Mouse (Mus musculus) gastrocnemius, postnatal 25 days (tissue): ENCODE measurements around the gene Snrpb. TPM values are rescaled to one million over a fixed set of nuclear protein-coding genes. Genes with fewer than 3 reads are reported as not detected.

Source experiments
- DNase-seq: peaks from one replicate; pipeline ENCODE4 v3.0.0; 2022
- long read RNA-seq, 2 experiments: library from polyadenylated mRNA; stranded (forward); transcript quantifications; one replicate each; pipeline ENCODE4 v2.0.0; 2021
- total RNA-seq, 2 experiments: library from RNA; stranded (reverse); gene quantifications; 1 replicate in 1 of 2; 2 replicates in 1 of 2; pipeline ENCODE4 v1.2.3; 2021

Gene Snrpb
- 100 to 1,000 TPM; 118 to 122 TPM for total RNA-seq
- long read RNA-seq, experiment 1, transcript Snrpb-201 (7 exons, 1,161 nt) = major isoform, 249 of 264 reads
- long read RNA-seq, experiment 1, partial matches to known transcripts = 8 of 264 reads
- long read RNA-seq, experiment 1, other reads (novel, unspliced or antisense) = 6 of 264 reads
- long read RNA-seq, experiment 2, transcript Snrpb-201 (7 exons, 1,161 nt) = major isoform, 258 of 281 reads
- long read RNA-seq, experiment 2, partial matches to known transcripts = 8 of 281 reads
- long read RNA-seq, experiment 2, other reads (novel, unspliced or antisense) = 13 of 281 reads

GRCm38 (mm10) chr2:130178706-130179506, at the start of gene Snrpb:
Gene Snrpb (minus strand): TSS chr2:130179403.
- peak; percentile 84 for DNase-seq

GRCm38 (mm10) chr2:130211581-130211980, 32.4 kb upstream of the Snrpb start:
- no peak for DNase-seq

GRCm38 (mm10) chr2:130209636-130210035, 30.4 kb upstream of the Snrpb start:
- DNase-seq = no peak

DNA sequence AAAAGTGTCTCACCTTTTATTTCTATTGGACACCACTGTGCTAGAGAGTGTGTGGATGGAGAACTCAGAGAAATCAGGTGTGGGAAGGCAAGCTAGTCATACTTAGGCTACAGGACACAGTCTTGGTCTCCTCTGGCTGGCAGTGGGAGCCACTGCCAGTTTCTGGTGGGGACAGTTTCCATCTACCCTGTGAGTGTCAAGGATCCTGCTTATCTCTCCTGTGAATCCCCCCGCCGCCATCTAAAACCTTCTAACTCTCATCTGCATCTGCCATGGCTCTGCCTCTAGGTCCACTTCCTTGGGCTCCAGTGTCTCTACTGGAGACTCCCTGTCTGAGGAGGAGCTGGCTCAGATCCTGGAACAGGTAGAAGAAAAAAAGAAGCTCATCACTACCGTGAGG, 28.8 kb upstream of the Snrpb start:
- DNase-seq = no peak

DNA sequence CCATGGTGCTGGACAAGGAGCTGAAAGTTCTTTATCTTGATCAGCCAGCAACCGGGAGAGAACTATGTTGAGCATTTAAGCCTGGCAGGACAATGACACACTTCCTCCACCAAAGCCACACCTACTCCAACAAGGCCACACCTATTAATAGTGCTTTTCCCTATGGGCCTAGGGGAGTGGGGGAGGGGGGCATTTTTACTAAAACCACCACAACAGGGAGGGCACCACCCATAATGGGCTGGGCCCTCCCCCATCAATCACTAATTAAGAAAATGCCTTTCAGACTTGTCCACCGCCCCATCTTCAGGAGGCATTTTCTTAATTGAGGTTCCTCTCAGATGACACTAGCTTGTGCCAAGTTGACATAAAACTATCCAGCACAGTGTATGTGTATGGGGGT, 28.2 kb upstream of the Snrpb start:
- no peak for DNase-seq

GRCm38 (mm10) chr2:130200961-130201360, 21.8 kb upstream of the Snrpb start:
- no peak for DNase-seq

DNA sequence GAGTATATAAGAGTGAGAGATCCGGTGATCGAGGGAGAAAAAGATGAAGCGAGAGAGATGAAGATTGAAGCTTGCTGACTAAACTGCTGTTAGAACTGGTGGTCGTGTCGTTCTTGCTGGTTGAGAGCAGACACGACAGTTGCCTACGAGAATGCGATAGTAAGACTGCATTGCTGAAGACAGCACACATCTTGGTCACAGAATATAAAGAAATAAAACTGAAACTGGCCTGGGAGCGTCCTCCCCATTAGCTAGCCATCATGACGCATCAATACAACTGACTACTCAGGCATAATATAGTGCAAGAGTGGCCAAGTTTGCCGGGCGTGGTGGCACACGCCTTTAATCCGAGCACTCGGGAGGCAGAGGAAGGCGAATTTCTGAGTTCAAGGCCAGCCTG, 15.7 kb upstream of the Snrpb start, which contains the start of gene Tmc2:
Gene Tmc2, plus strand, starts transcription at position 301 of the 400 bp plus-strand sequence.
- no peak for DNase-seq

GRCm38 (mm10) chr2:130188391-130188790, 9.2 kb upstream of the Snrpb start:
- DNase-seq = no peak

GRCm38 (mm10) chr2:130179507-130180019, 360 bp upstream of the Snrpb start:
- DNase-seq = no peak

- peak; percentile 13 for DNase-seq
Measured at GRCm38 (mm10) chr2:130178381-130178705, 860 bp downstream of the Snrpb start.

DNA sequence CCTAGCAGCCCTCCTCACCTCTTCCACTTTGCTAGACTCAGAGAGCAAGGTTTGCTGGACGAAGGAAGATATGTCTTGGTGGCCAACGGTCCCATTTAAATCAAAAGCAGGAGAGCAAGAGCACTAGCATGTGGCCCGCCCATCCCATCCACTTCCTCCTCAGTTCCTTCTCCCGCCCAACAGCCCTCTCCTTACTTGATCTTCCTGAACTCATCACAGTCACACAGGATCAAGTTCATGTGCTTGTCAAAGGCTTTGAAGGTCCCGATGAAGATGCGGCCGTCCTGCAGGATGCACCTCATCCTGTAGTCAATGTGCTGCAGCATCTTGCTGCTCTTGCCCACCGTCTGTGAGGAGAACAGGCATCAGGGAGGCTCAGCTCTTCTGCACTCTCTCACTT, 2.4 kb downstream of the Snrpb start:
- DNase-seq = no peak

DNA sequence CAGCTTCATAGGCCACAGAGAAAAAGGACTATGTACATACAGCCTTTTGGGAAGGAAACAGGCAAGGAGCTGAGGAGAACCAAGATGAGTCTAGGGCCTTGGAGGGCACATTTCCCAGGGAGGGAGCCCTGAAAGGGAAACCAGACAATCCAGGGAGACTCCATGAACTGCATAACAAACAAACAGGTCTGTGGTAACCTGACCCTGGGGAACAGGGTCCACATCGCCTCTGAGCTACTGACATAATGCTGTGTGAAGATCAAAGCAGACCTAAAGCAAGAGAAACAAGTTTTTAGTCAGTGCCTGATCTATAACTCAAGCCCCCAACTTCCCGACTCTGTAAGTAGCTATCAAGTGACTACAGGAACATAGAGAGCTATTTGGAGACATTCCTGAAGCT, 7.5 kb downstream of the Snrpb start:
- no peak for DNase-seq

GRCm38 (mm10) chr2:130167861-130168260, 11.3 kb downstream of the Snrpb start:
- DNase-seq = no peak

- no peak for DNase-seq
Measured at GRCm38 (mm10) chr2:130166311-130167214, 12.6 kb downstream of the Snrpb start.

DNA sequence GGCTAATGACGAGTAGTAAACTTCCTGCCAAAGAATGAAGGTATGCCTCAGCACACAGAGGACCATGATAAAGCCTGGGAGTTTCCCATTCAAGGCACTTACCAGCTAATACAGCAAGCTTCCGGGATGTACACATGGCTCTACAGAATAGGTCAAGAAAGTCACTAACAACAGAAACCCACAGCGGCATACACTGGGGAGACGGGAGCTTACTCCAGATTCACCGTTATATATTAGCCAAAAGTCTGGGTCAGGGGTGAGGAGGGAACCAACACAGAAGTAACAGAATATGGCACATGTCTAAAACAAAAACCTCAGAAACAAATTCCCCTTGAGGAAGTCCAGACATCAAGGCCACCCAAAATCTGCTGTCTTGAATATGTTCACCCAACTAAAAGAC, 16.5 kb downstream of the Snrpb start:
- DNase-seq = no peak

- DNase-seq = no peak
Measured at GRCm38 (mm10) chr2:130158088-130158437, 21.1 kb downstream of the Snrpb start.

DNA sequence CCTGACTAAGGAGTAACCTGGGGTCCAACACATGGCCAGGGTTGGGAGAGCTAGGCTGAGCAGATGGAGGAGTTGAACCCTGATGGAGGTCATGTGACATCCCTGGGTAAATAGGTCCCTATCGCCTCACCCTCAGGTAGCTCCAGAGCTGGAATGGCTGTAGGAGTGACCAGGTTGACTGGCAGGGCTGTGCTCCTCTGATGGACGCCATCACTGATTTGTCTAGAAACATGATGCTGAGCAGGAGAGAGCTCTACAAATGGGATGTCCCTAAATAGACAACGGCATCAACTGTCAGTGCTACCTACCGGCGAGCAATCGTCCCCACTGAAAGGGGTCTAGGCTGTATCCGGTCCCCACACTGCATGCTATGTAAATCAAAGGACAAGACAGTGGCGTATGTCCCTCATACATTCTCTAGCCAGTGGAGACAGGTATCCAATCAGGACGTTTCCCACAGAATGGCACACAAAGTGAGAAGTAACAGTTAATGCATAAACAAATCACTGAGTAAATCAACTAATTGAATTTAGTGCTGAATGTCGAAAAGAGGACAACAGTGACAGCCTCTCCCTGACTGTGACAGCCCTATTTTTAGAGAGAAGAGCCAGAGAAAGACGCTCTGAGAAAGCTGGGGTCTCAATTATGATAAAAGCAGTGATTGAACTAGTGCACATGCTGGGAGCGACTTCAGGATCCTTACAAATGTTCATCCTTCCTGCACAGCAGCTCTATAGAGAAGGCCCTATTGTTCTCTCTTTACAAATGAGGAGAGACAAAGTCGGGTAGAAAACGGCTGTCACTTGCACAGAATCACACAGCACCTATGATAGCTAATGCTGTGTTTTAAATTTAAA, 21.7 kb downstream of the Snrpb start:
- DNase-seq = no peak

- DNase-seq = no peak
Measured at GRCm38 (mm10) chr2:130155851-130156250, 23.4 kb downstream of the Snrpb start.

DNA sequence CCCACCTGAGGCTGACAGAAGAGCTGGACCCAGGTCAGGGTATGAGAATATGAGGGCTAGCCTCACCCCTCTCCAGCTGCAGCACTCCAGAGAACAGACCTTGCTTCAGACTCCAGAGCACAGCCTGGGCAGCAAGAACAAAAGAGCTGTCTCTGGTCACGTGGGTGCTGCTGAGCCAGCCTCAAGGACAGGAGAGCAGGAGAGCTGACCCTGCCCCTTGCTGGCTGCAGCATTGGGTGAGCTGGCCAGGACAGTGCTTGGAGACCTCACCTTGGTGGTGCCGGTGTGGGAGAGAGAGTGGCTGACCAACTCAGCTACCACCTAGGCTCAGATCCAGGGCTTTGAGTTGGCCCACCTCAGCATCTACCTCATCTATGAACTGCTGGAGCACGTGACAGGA, 24.0 kb downstream of the Snrpb start:
- DNase-seq = no peak

- no peak for DNase-seq
Measured at GRCm38 (mm10) chr2:130146089-130146668, 33.0 kb downstream of the Snrpb start.

DNA sequence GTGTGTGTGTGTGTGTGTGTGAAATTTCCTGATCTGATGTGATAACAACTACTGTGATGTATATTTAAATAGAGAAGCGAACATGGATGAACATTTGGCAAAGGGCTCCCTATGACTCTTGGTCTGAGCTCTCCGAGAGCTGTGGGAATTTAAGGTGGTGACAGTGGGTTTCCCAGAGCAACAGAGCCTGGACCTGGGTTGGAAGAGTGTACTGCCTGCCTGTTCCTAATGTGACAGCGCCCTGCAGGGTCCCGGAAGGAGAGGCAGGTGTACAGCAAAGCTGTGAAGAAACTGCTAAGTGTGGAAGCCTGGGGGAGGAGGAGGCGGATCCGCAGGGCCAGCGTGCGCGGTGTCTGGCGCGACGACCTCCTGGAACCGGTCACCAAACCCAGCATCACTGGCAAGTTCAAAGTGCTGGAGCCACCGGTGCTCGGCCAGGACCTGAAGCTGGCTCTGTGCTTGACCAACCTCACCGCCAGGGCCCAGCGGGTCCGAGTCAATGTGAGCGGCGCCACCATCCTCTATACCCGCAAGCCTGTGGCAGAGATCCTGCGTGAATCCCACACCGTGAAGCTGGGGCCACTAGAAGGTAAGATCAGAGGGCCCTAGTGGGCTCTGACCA, 34.4 kb downstream of the Snrpb start:
- no peak for DNase-seq
